Mouse (Mus musculus): ENCODE data around the gene Zbtb42.

GRCm38 (mm10) chr12:112723028-112723330 lies 44.4 kb downstream of the Zbtb42 start:
- no peak for TF ChIP-seq CTCF (conservative IDR thresholded peaks at IDR 0.05; ENCODE audit: low read length)
- no peak for TF ChIP-seq POU5F1 (IDR thresholded peaks at IDR 0.05; ENCODE audit: borderline replicate concordance, low read length)

Measured in E14TG2a.4 (cell line).